ENCODE assay signal across 8 mouse cellular contexts in the genomic region with DNA sequence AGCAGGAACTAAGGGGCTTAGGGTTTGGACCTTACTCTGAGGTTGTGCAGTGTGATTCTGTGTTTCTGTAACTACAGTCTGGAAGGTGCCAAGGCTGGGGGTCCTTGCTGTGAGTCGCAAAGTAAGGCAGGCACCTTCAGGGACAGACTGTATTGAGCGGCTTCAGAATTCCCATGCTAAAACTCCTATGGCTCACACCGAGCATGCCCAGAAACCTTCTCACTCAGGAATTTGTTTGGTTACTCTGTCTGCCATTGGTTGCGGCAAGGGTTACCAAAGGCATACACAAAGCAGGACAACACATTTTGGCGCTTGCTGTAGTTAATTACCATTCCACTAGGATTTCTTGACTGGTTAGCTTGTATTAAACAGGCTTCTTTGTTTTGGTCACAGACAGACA. TPM values are rescaled to one million over a fixed set of nuclear protein-coding genes. Genes with fewer than 3 reads are reported as not detected.
A peak's percentile ranks its signal among the peaks of the same experiment; 100 is the strongest.
DNase-seq lines count a peak whose midpoint lies in the region; ATAC-seq lines count a peak whose summit lies in the region.

No protein-coding gene starts in this region.

- no peaks in the 10 kb centered on the region for H3K27me3 ChIP-seq in heart, embryonic 13.5 days (replicated peaks)
- H3K27me3 ChIP-seq in hindbrain, embryonic 12.5 days, result no peaks in the 10 kb centered on the region
- no peaks in the 10 kb centered on the region for H3K27me3 ChIP-seq in midbrain, embryonic 12.5 days

- peak overlapping the region; percentile 81 for H3K4me2 ChIP-seq in heart, embryonic 13.5 days
- H3K4me2 ChIP-seq in hindbrain, embryonic 12.5 days (replicated peaks), result peak overlapping the region; percentile 90
- peak overlapping the region; percentile 86 for H3K4me2 ChIP-seq in midbrain, embryonic 12.5 days (replicated peaks)

- no peak for ATAC-seq in heart, embryonic 13.5 days (ENCODE audit: extremely low read depth, insufficient number of reproducible peaks, low FRiP score, low TSS enrichment)
- peak; percentile 38; the same call in 1 of the 2 replicates for ATAC-seq in hindbrain, embryonic 12.5 days (ENCODE audit: low FRiP score)
- no peak for ATAC-seq in midbrain, embryonic 12.5 days (ENCODE audit: low FRiP score, low read depth)

- peaks cover 88% of the 10 kb centered on the region for H3K4me1 ChIP-seq in heart, embryonic 13.5 days
- H3K4me1 ChIP-seq in hindbrain, embryonic 12.5 days, result peaks cover 39% of the 10 kb centered on the region
- H3K4me1 ChIP-seq in midbrain, embryonic 12.5 days, result peaks cover 53% of the 10 kb centered on the region

- WGBS in heart, embryonic 13.5 days, result 12% methylated on average over 5 of the region's 5 CpGs
- 9% methylated on average over 5 of the region's 5 CpGs for WGBS in hindbrain, embryonic 12.5 days
- 11% methylated on average over 5 of the region's 5 CpGs for WGBS in midbrain, embryonic 12.5 days

- H3K36me3 ChIP-seq in heart, embryonic 13.5 days, result peaks cover 26% of the 10 kb centered on the region
- peaks cover 6% of the 10 kb centered on the region; the same call in 1 of the 2 replicates for H3K36me3 ChIP-seq in hindbrain, embryonic 12.5 days
- peaks cover 15% of the 10 kb centered on the region for H3K36me3 ChIP-seq in midbrain, embryonic 12.5 days

- peak overlapping the region; percentile 65 for H3K4me3 ChIP-seq in heart, embryonic 13.5 days
- H3K4me3 ChIP-seq in hindbrain, embryonic 12.5 days, result peak overlapping the region; percentile 46
- H3K4me3 ChIP-seq in midbrain, embryonic 12.5 days, result peak overlapping the region; percentile 57

- no peaks in the 10 kb centered on the region for H3K9me3 ChIP-seq in heart, embryonic 13.5 days
- no peaks in the 10 kb centered on the region for H3K9me3 ChIP-seq in hindbrain, embryonic 12.5 days (replicated peaks)
- H3K9me3 ChIP-seq in midbrain, embryonic 12.5 days, result no peaks in the 10 kb centered on the region

- DNase-seq in heart, adult 9 months (ENCODE audit: low spot score in 2 of 2), result no peak
- peak; percentile 75 for DNase-seq in NIH3T3 (ENCODE audit: low read depth)
- no peak for DNase-seq in layer of hippocampus, adult 11-12 months (ENCODE audit: low spot score)
- DNase-seq in cerebellum, adult 11-12 months, result no peak
- DNase-seq in gastrocnemius, postnatal 25 days, result no peak

- peak overlapping the region; percentile 89 for H3K9ac ChIP-seq in heart, embryonic 13.5 days
- peak overlapping the region; percentile 71 for H3K9ac ChIP-seq in hindbrain, embryonic 12.5 days
- peak overlapping the region; percentile 78 for H3K9ac ChIP-seq in midbrain, embryonic 12.5 days (replicated peaks)

- H3K27ac ChIP-seq in heart, embryonic 13.5 days (replicated peaks), result peak overlapping the region; percentile 98
- peak overlapping the region; percentile 75 for H3K27ac ChIP-seq in hindbrain, embryonic 12.5 days
- peak overlapping the region; percentile 83 for H3K27ac ChIP-seq in midbrain, embryonic 12.5 days (replicated peaks)

RNA-seq across cellular contexts. Expression of gene Tk1, which starts 0.3 kb away (rescaled TPM):
- 97.6 and 109 TPM in 2 replicates for polyA plus RNA-seq in heart, embryonic 13.5 days (2015; fragmentation: Nextera tagmentation; extraction: Ambion mirVana)
- polyA plus RNA-seq in hindbrain, embryonic 12.5 days (2016; fragmentation: Nextera tagmentation; extraction: Ambion mirVana), result 57.9 and 59.0 TPM in 2 replicates
- polyA plus RNA-seq in midbrain, embryonic 12.5 days (2016; fragmentation: Nextera tagmentation; extraction: Ambion mirVana), result 69.5 and 70.9 TPM in 2 replicates
- 1 to 10 TPM; 2.8 to 4.3 TPM for total RNA-seq in gastrocnemius, postnatal 25 days (2021)

RNA-seq across cellular contexts. Expression of gene Afmid, which starts 0.4 kb away (rescaled TPM):
- polyA plus RNA-seq in heart, embryonic 13.5 days (2015; fragmentation: Nextera tagmentation; extraction: Ambion mirVana), result 12.6 and 12.7 TPM in 2 replicates
- polyA plus RNA-seq in hindbrain, embryonic 12.5 days (2016; fragmentation: Nextera tagmentation; extraction: Ambion mirVana), result 2.9 and 4.6 TPM in 2 replicates
- 4.4 and 4.7 TPM in 2 replicates for polyA plus RNA-seq in midbrain, embryonic 12.5 days (2016; fragmentation: Nextera tagmentation; extraction: Ambion mirVana)
- 1 to 10 TPM; 1.9 to 3.1 TPM for total RNA-seq in gastrocnemius, postnatal 25 days (2021)

RNA-seq across cellular contexts. Expression of gene Gm20708, which starts 16.7 kb away (rescaled TPM):
- polyA plus RNA-seq in heart, embryonic 13.5 days (2015; fragmentation: Nextera tagmentation; extraction: Ambion mirVana), result 0.78 and 1.3 TPM in 2 replicates
- 0.47 and 0.50 TPM in 2 replicates for polyA plus RNA-seq in hindbrain, embryonic 12.5 days (2016; fragmentation: Nextera tagmentation; extraction: Ambion mirVana)
- polyA plus RNA-seq in midbrain, embryonic 12.5 days (2016; fragmentation: Nextera tagmentation; extraction: Ambion mirVana), result 0.56 TPM in 1 of 2 replicates, not detected in the other
- 1 to 10 TPM; 1.0 to 1.1 TPM for total RNA-seq in gastrocnemius, postnatal 25 days (2021)

RNA-seq across cellular contexts. Expression of gene Syngr2, which starts 16.7 kb away (rescaled TPM):
- 74.8 and 75.6 TPM in 2 replicates for polyA plus RNA-seq in heart, embryonic 13.5 days (2015; fragmentation: Nextera tagmentation; extraction: Ambion mirVana)
- 24.2 and 24.4 TPM in 2 replicates for polyA plus RNA-seq in hindbrain, embryonic 12.5 days (2016; fragmentation: Nextera tagmentation; extraction: Ambion mirVana)
- 26.2 and 27.0 TPM in 2 replicates for polyA plus RNA-seq in midbrain, embryonic 12.5 days (2016; fragmentation: Nextera tagmentation; extraction: Ambion mirVana)
- 100 to 1,000 TPM; 143 to 146 TPM for total RNA-seq in gastrocnemius, postnatal 25 days (2021)

RNA-seq across cellular contexts. Expression of gene Birc5, which starts 22.9 kb away (rescaled TPM):
- polyA plus RNA-seq in heart, embryonic 13.5 days (2015; fragmentation: Nextera tagmentation; extraction: Ambion mirVana), result 228 and 260 TPM in 2 replicates
- 181 and 190 TPM in 2 replicates for polyA plus RNA-seq in hindbrain, embryonic 12.5 days (2016; fragmentation: Nextera tagmentation; extraction: Ambion mirVana)
- 228 and 237 TPM in 2 replicates for polyA plus RNA-seq in midbrain, embryonic 12.5 days (2016; fragmentation: Nextera tagmentation; extraction: Ambion mirVana)
- total RNA-seq in gastrocnemius, postnatal 25 days (2021), result under 1 TPM in 1 of 2 experiments, not detected in 1; 0.86 TPM
